Mouse (Mus musculus): ENCODE measurements at regions not wholly inside any gene's neighbourhood (a gene's known extent, or its start where the extent isn't known, plus 50 kb on each side); places are given as distances from the start of the nearest gene placed in this dataset.

GRCm38 (mm10) chr8:8084652-8085051 lies 576.4 kb downstream of the Efnb2 start:
- DNase-seq: no peak
- 51% methylated on average over 2 of the region's 2 CpGs for WGBS
- H3K4me1 ChIP-seq (ENCODE audit: control insufficient read depth, insufficient read depth, low read length): no peaks in the 10 kb centered on the region

GRCm38 (mm10) chr8:8064074-8064473 lies 597.0 kb downstream of the Efnb2 start:
- TF ChIP-seq CTCF (IDR thresholded peaks at IDR 0.05; ENCODE audit: insufficient read depth, low read length) (no peak), POLR2A (IDR thresholded peaks at IDR 0.05; ENCODE audit: borderline replicate concordance, extremely low read depth, low read depth, low read length) (no peak)
- WGBS: 81% methylated on average over 2 of the region's 2 CpGs
- no peaks in the 10 kb centered on the region for H3K4me1 ChIP-seq (ENCODE audit: control insufficient read depth, insufficient read depth, low read length)
- DNase-seq: no peak
- H3K4me3 ChIP-seq (replicated peaks; ENCODE audit: extremely low read depth, low read depth, low read length): no peak overlapping the region

More at GRCm38 (mm10) chr8:8084652-8085051, 576.4 kb downstream of the Efnb2 start:
- H3K4me3 ChIP-seq (replicated peaks; ENCODE audit: extremely low read depth, low read depth, low read length): no peak overlapping the region
- TF ChIP-seq POLR2A (IDR thresholded peaks at IDR 0.05; ENCODE audit: borderline replicate concordance, extremely low read depth, low read depth, low read length) (no peak), CTCF (IDR thresholded peaks at IDR 0.05; ENCODE audit: insufficient read depth, low read length) (no peak)

GRCm38 (mm10) chr8:8054224-8054916 lies 606.7 kb downstream of the Efnb2 start:
- Histone ChIP-seq H3K4me1 (ENCODE audit: control insufficient read depth, insufficient read depth, low read length) (no peaks in the 10 kb centered on the region), H3K4me3 (replicated peaks; ENCODE audit: extremely low read depth, low read depth, low read length) (no peak overlapping the region)
- WGBS: 62% methylated on average over 4 of the region's 4 CpGs
- DNase-seq: no peak
- TF ChIP-seq POLR2A (IDR thresholded peaks at IDR 0.05; ENCODE audit: borderline replicate concordance, extremely low read depth, low read depth, low read length) (no peak), CTCF (IDR thresholded peaks at IDR 0.05; ENCODE audit: insufficient read depth, low read length) (no peak)

- no peak for DNase-seq
- no peak for TF ChIP-seq POLR2A (IDR thresholded peaks at IDR 0.05; ENCODE audit: borderline replicate concordance, extremely low read depth, low read depth, low read length)
- TF ChIP-seq CTCF (IDR thresholded peaks at IDR 0.05; ENCODE audit: insufficient read depth, low read length): no peak
- WGBS: 28% methylated on average over 3 of the region's 3 CpGs
- Histone ChIP-seq H3K4me3 (replicated peaks; ENCODE audit: extremely low read depth, low read depth, low read length) (no peak overlapping the region), H3K4me1 (ENCODE audit: control insufficient read depth, insufficient read depth, low read length) (no peaks in the 10 kb centered on the region)
These were observed 609.9 kb downstream of the Efnb2 start for GRCm38 (mm10) chr8:8051186-8051585.

- Histone ChIP-seq H3K4me3 (replicated peaks; ENCODE audit: extremely low read depth, low read depth, low read length) (no peak overlapping the region), H3K4me1 (ENCODE audit: control insufficient read depth, insufficient read depth, low read length) (no peaks in the 10 kb centered on the region)
- DNase-seq: no peak
- TF ChIP-seq CTCF (IDR thresholded peaks at IDR 0.05; ENCODE audit: insufficient read depth, low read length): no peak
- TF ChIP-seq POLR2A (IDR thresholded peaks at IDR 0.05; ENCODE audit: borderline replicate concordance, extremely low read depth, low read depth, low read length): no peak
- 68% methylated on average over 3 of the region's 3 CpGs for WGBS
These were observed 610.3 kb downstream of the Efnb2 start for GRCm38 (mm10) chr8:8050778-8051177.

GRCm38 (mm10) chr8:8044926-8045325 lies 616.1 kb downstream of the Efnb2 start:
- Histone ChIP-seq H3K4me3 (replicated peaks; ENCODE audit: extremely low read depth, low read depth, low read length) (no peak overlapping the region), H3K4me1 (ENCODE audit: control insufficient read depth, insufficient read depth, low read length) (no peaks in the 10 kb centered on the region)
- TF ChIP-seq CTCF (IDR thresholded peaks at IDR 0.05; ENCODE audit: insufficient read depth, low read length): no peak
- DNase-seq: no peak
- 72% methylated on average over 1 of the region's 1 CpGs for WGBS

- Histone ChIP-seq H3K4me3 (replicated peaks; ENCODE audit: extremely low read depth, low read depth, low read length) (no peak overlapping the region), H3K4me1 (ENCODE audit: control insufficient read depth, insufficient read depth, low read length) (no peaks in the 10 kb centered on the region)
- TF ChIP-seq POLR2A (IDR thresholded peaks at IDR 0.05; ENCODE audit: borderline replicate concordance, extremely low read depth, low read depth, low read length) (no peak), CTCF (IDR thresholded peaks at IDR 0.05; ENCODE audit: insufficient read depth, low read length) (no peak)
- 51% methylated on average over 2 of the region's 2 CpGs for WGBS
- no peak for DNase-seq
These were observed 616.7 kb downstream of the Efnb2 start for GRCm38 (mm10) chr8:8044296-8044695.

- Histone ChIP-seq H3K4me3 (replicated peaks; ENCODE audit: extremely low read depth, low read depth, low read length) (no peak overlapping the region), H3K4me1 (ENCODE audit: control insufficient read depth, insufficient read depth, low read length) (no peaks in the 10 kb centered on the region)
- 83% methylated on average over 1 of the region's 1 CpGs for WGBS
- no peak for DNase-seq
- TF ChIP-seq POLR2A (IDR thresholded peaks at IDR 0.05; ENCODE audit: borderline replicate concordance, extremely low read depth, low read depth, low read length): no peak
- no peak for TF ChIP-seq CTCF (IDR thresholded peaks at IDR 0.05; ENCODE audit: insufficient read depth, low read length)
These were observed 623.1 kb downstream of the Efnb2 start for GRCm38 (mm10) chr8:8037929-8038328.

- TF ChIP-seq POLR2A (IDR thresholded peaks at IDR 0.05; ENCODE audit: borderline replicate concordance, extremely low read depth, low read depth, low read length) (no peak), CTCF (IDR thresholded peaks at IDR 0.05; ENCODE audit: insufficient read depth, low read length) (no peak)
- Histone ChIP-seq H3K4me3 (replicated peaks; ENCODE audit: extremely low read depth, low read depth, low read length) (no peak overlapping the region), H3K4me1 (ENCODE audit: control insufficient read depth, insufficient read depth, low read length) (no peaks in the 10 kb centered on the region)
- DNase-seq: no peak
- WGBS: 68% methylated on average over 4 of the region's 4 CpGs
These were observed 649.9 kb downstream of the Efnb2 start for GRCm38 (mm10) chr8:8011151-8011550.

GRCm38 (mm10) chr8:7994905-7995304 lies 666.1 kb downstream of the Efnb2 start:
- Histone ChIP-seq H3K4me1 (ENCODE audit: control insufficient read depth, insufficient read depth, low read length) (no peaks in the 10 kb centered on the region), H3K4me3 (replicated peaks; ENCODE audit: extremely low read depth, low read depth, low read length) (no peak overlapping the region)
- WGBS: 36% methylated on average over 2 of the region's 2 CpGs
- no peak for DNase-seq
- TF ChIP-seq CTCF (IDR thresholded peaks at IDR 0.05; ENCODE audit: insufficient read depth, low read length) (no peak), POLR2A (IDR thresholded peaks at IDR 0.05; ENCODE audit: borderline replicate concordance, extremely low read depth, low read depth, low read length) (no peak)
